Mouse (Mus musculus) frontal cortex, postnatal 25 days (tissue): Measurements from ENCODE around the gene Th.

Experiments
- DNase-seq, 2 experiments: peaks; one replicate each; pipeline ENCODE4 v3.0.0; 2022; ENCODE audit warnings: low spot score in 2 of 2

The Th gene

GRCm38 (mm10) chr7:142931028-142931427 lies at the start of gene Th:
TSS of gene Th (minus strand) at chr7:142931128.
- no peak for DNase-seq

GRCm38 (mm10) chr7:142968809-142969511 lies 38.0 kb upstream of the Th start, which contains the start of gene Ascl2:
TSS of gene Ascl2 (minus strand) at chr7:142969264.
- no peak for DNase-seq

GRCm38 (mm10) chr7:142967884-142968808 lies 37.2 kb upstream of the Th start:
- DNase-seq: peak; percentile 29 to 39

GRCm38 (mm10) chr7:142967414-142967883 lies 36.5 kb upstream of the Th start:
- DNase-seq: no peak

GRCm38 (mm10) chr7:142959752-142960151 lies 28.8 kb upstream of the Th start:
- no peak for DNase-seq

- DNase-seq: no peak
Observed at GRCm38 (mm10) chr7:142958817-142959216, 27.9 kb upstream of the Th start.

GRCm38 (mm10) chr7:142956018-142956417 lies 25.1 kb upstream of the Th start:
- no peak for DNase-seq

GRCm38 (mm10) chr7:142949568-142949967 lies 18.6 kb upstream of the Th start:
- no peak for DNase-seq

- no peak for DNase-seq
Observed at GRCm38 (mm10) chr7:142937631-142938030, 6.7 kb upstream of the Th start.

GRCm38 (mm10) chr7:142935708-142936107 lies 4.8 kb upstream of the Th start:
- no peak for DNase-seq

GRCm38 (mm10) chr7:142932469-142932868 lies 1.5 kb upstream of the Th start:
- DNase-seq: no peak

- DNase-seq: no peak
Observed at GRCm38 (mm10) chr7:142929516-142929915, 1.4 kb downstream of the Th start.

- no peak for DNase-seq
Observed at GRCm38 (mm10) chr7:142927293-142927692, 3.6 kb downstream of the Th start.

- peak; percentile 75 to 83 for DNase-seq
Observed at GRCm38 (mm10) chr7:142918641-142919628, 12.0 kb downstream of the Th start.

GRCm38 (mm10) chr7:142917659-142918058 lies 13.3 kb downstream of the Th start:
- no peak for DNase-seq

- no peak for DNase-seq
Observed at GRCm38 (mm10) chr7:142916178-142916577, 14.8 kb downstream of the Th start.

- DNase-seq: no peak
Observed at GRCm38 (mm10) chr7:142911682-142912081, 19.2 kb downstream of the Th start.

- no peak for DNase-seq
Observed at GRCm38 (mm10) chr7:142910104-142910503, 20.8 kb downstream of the Th start.

- no peak for DNase-seq
Observed at GRCm38 (mm10) chr7:142909622-142910021, 21.3 kb downstream of the Th start.

GRCm38 (mm10) chr7:142905606-142906005 lies 25.3 kb downstream of the Th start:
- DNase-seq: no peak

- DNase-seq: no peak
Observed at GRCm38 (mm10) chr7:142904331-142904730, 26.6 kb downstream of the Th start.
